Mouse (Mus musculus): Measurements from ENCODE around the gene Chchd3. TPM values are rescaled to one million over a fixed set of nuclear protein-coding genes. Genes with fewer than 3 reads are reported as not detected.

Gene Chchd3
- polyA plus RNA-seq, 1 experiment: 123 TPM

DNA sequence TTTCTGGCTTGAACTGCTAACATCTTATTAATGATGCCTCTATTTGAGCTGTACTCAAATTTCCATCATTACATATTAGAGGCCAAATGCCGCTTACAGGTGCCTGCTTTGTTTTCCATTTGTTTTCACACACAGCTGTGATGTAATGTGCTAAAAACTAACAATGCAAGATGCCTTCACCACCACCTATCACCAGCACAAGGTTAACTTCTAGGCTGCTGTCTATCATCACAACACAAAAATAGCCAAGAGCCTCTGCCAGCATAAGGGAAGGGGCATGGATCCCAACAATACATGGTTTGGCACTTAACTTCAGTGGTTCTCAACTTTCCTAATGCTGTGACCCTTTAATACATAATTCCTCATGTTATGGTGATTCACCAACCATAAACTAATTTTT is 251.3 kb downstream of the Chchd3 start:
- H3K4me2 ChIP-seq (ENCODE audit: low read depth): no peak overlapping the region
- no peaks in the 10 kb centered on the region for H3K79me2 ChIP-seq (ENCODE audit: control insufficient read depth, insufficient read depth)
- H3K36me3 ChIP-seq (ENCODE audit: control insufficient read depth, insufficient read depth): no peaks in the 10 kb centered on the region
- no peak overlapping the region for H3ac ChIP-seq (ENCODE audit: control insufficient read depth, insufficient read length)
- no peaks in the 10 kb centered on the region for H3K27me3 ChIP-seq (ENCODE audit: control insufficient read depth, insufficient read depth, insufficient read length)
- TF ChIP-seq TCF12 (IDR thresholded peaks at IDR 0.05; ENCODE audit: insufficient read depth, poor library complexity, severe bottlenecking): no peak
- TF ChIP-seq SRF (IDR thresholded peaks at IDR 0.05; ENCODE audit: control insufficient read depth, insufficient read length, low read depth): no peak
- H3K4me3 ChIP-seq: no peak overlapping the region

DNA sequence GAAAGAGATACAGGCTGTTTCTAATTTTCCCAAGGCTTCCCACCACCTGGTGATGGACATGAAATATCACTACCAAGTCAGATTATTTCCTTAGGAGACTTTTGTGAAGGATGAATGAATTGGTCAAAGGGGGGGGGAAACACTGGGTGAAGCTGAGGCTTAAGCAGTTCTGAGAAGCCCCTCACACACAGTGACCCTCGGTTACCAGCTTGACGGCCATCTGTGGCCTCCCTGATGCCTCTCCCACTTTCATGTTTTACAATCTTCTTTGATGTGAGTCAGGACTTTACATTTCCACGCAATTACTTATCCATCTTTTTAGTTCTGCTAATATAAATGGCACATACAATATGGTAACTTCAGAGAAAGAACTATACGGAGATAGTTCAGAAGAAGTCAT is 252.3 kb downstream of the Chchd3 start:
- Histone ChIP-seq H3K79me2 (ENCODE audit: control insufficient read depth, insufficient read depth) (no peaks in the 10 kb centered on the region), H3K36me3 (ENCODE audit: control insufficient read depth, insufficient read depth) (no peaks in the 10 kb centered on the region), H3ac (ENCODE audit: control insufficient read depth, insufficient read length) (no peak overlapping the region), H3K27me3 (ENCODE audit: control insufficient read depth, insufficient read depth, insufficient read length) (no peaks in the 10 kb centered on the region), H3K4me2 (ENCODE audit: low read depth) (no peak overlapping the region), H3K4me3 (no peak overlapping the region)
- TF ChIP-seq TCF3 (IDR thresholded peaks at IDR 0.05; ENCODE audit: insufficient read length, low read depth) (no peak), SRF (IDR thresholded peaks at IDR 0.05; ENCODE audit: control insufficient read depth, insufficient read length, low read depth) (no peak), USF1 (IDR thresholded peaks at IDR 0.05; ENCODE audit: low read depth) (no peak), TCF12 (IDR thresholded peaks at IDR 0.05; ENCODE audit: insufficient read depth, poor library complexity, severe bottlenecking) (no peak), MAX (IDR thresholded peaks at IDR 0.05; ENCODE audit: low read depth) (no peak), CEBPB (IDR thresholded peaks at IDR 0.05; ENCODE audit: insufficient read depth, poor library complexity, severe bottlenecking) (no peak), POLR2A (IDR thresholded peaks at IDR 0.05; ENCODE audit: insufficient read length, low read depth) (no peak), MYOD1 (IDR thresholded peaks at IDR 0.05; ENCODE audit: control insufficient read depth in 1 of 3, insufficient read length in 2 of 3, low read depth in 2 of 3) (no peak), MYOG (IDR thresholded peaks at IDR 0.05; ENCODE audit: control insufficient read depth in 1 of 3, insufficient read depth in 1 of 3, insufficient read length in 2 of 3, low read depth in 2 of 3) (no peak)

DNA sequence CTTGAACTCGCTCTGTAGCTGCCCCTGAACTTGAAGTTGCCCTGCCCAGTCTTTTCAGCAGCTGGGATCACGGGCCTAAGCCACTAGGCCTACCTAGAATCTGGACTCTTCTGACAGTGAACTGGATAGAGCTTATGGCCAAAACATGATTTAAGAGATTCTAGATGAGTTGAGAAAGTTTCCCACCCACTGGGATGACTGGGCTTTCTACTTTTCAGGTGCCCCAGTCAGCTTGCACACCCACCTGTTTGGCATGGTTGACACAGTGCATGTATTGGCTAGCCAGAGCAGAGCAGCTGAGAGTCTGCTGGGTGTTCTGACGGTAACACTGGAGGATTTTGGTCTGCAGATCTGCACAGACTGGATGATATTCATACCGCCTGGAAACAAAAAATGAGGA is 256.4 kb downstream of the Chchd3 start:
- Histone ChIP-seq H3K79me2 (ENCODE audit: control insufficient read depth, insufficient read depth) (no peaks in the 10 kb centered on the region), H3K27me3 (ENCODE audit: control insufficient read depth, insufficient read depth, insufficient read length) (no peaks in the 10 kb centered on the region), H3K4me2 (ENCODE audit: low read depth) (no peak overlapping the region), H3ac (ENCODE audit: control insufficient read depth, insufficient read length) (no peak overlapping the region), H3K4me3 (no peak overlapping the region), H3K36me3 (ENCODE audit: control insufficient read depth, insufficient read depth) (peaks cover 11% of the 10 kb centered on the region)
- TF ChIP-seq POLR2AphosphoS2 (IDR thresholded peaks at IDR 0.05; ENCODE audit: insufficient read length, low read depth) (no peak), USF1 (IDR thresholded peaks at IDR 0.05; ENCODE audit: low read depth) (no peak), E2F4 (IDR thresholded peaks at IDR 0.05; ENCODE audit: insufficient read depth) (no peak), REST (IDR thresholded peaks at IDR 0.05; ENCODE audit: insufficient read depth, insufficient read length) (no peak), MYOD1 (IDR thresholded peaks at IDR 0.05; ENCODE audit: control insufficient read depth in 1 of 3, insufficient read length in 2 of 3, low read depth in 2 of 3) (no peak), SRF (IDR thresholded peaks at IDR 0.05; ENCODE audit: control insufficient read depth, insufficient read length, low read depth) (no peak), POLR2A (IDR thresholded peaks at IDR 0.05; ENCODE audit: insufficient read length, low read depth) (no peak), TCF3 (IDR thresholded peaks at IDR 0.05; ENCODE audit: insufficient read length, low read depth) (no peak), CEBPB (IDR thresholded peaks at IDR 0.05; ENCODE audit: insufficient read depth, poor library complexity, severe bottlenecking) (no peak), MAX (IDR thresholded peaks at IDR 0.05; ENCODE audit: low read depth) (no peak), MYOG (IDR thresholded peaks at IDR 0.05; ENCODE audit: control insufficient read depth in 1 of 3, insufficient read depth in 1 of 3, insufficient read length in 2 of 3, low read depth in 2 of 3) (no peak)

DNA sequence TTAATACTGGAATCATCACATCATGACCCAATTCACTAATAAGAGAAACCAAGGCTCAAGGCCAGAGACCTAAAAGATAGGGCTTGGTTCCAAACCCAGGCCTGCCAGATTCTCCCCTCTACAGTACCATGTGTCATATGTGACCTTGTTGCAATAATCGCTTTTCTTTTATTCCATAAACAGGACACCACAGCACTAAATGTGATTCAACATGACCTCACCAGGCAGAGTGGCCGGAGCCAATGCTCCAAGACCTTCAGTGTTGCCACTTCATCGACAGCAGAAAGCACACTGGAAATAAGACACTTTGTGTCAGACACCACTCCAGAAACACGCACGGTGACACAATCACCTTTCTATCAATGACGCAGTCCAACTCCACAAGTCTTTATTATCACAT is 258.3 kb downstream of the Chchd3 start:
- no peaks in the 10 kb centered on the region for H3K27me3 ChIP-seq (ENCODE audit: control insufficient read depth, insufficient read depth, insufficient read length)
- TF ChIP-seq POLR2A (IDR thresholded peaks at IDR 0.05; ENCODE audit: insufficient read length, low read depth) (no peak), USF1 (IDR thresholded peaks at IDR 0.05; ENCODE audit: low read depth) (no peak), POLR2AphosphoS2 (IDR thresholded peaks at IDR 0.05; ENCODE audit: insufficient read length, low read depth) (no peak), TCF12 (IDR thresholded peaks at IDR 0.05; ENCODE audit: insufficient read depth, poor library complexity, severe bottlenecking) (no peak), MYOD1 (IDR thresholded peaks at IDR 0.05; ENCODE audit: control insufficient read depth in 1 of 3, insufficient read length in 2 of 3, low read depth in 2 of 3) (no peak), SRF (IDR thresholded peaks at IDR 0.05; ENCODE audit: control insufficient read depth, insufficient read length, low read depth) (no peak), MYOG (IDR thresholded peaks at IDR 0.05; ENCODE audit: control insufficient read depth in 1 of 3, insufficient read depth in 1 of 3, insufficient read length in 2 of 3, low read depth in 2 of 3) (no peak), TCF3 (IDR thresholded peaks at IDR 0.05; ENCODE audit: insufficient read length, low read depth) (no peak), MAX (IDR thresholded peaks at IDR 0.05; ENCODE audit: low read depth) (no peak), REST (IDR thresholded peaks at IDR 0.05; ENCODE audit: insufficient read depth, insufficient read length) (no peak), CEBPB (IDR thresholded peaks at IDR 0.05; ENCODE audit: insufficient read depth, poor library complexity, severe bottlenecking) (no peak), E2F4 (IDR thresholded peaks at IDR 0.05; ENCODE audit: insufficient read depth) (no peak)

DNA sequence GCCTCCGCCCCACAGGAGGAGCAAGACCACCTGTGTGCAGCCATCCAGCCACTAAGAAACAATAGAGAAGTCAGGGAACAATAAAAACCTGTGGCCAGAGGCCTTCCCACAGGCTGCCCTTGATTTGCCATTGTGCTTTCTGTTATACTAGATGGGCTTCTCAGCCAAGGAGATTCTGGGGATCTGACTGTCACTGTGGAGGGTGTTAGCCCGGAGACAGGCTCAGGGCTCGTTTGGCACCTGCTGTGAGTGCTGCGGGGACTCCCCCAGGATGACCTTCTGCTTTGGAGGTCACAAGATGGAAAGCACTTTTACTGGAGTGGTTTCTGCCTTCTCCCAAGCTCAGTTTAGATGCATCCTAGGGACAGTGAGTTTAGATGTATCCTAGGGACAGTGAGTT is 262.5 kb downstream of the Chchd3 start:
- TF ChIP-seq POLR2A (IDR thresholded peaks at IDR 0.05; ENCODE audit: insufficient read length, low read depth): no peak
- no peak for TF ChIP-seq TCF12 (IDR thresholded peaks at IDR 0.05; ENCODE audit: insufficient read depth, poor library complexity, severe bottlenecking)
- no peak for TF ChIP-seq REST (IDR thresholded peaks at IDR 0.05; ENCODE audit: insufficient read depth, insufficient read length)
- TF ChIP-seq POLR2AphosphoS2 (IDR thresholded peaks at IDR 0.05; ENCODE audit: insufficient read length, low read depth): no peak
- no peak for TF ChIP-seq SRF (IDR thresholded peaks at IDR 0.05; ENCODE audit: control insufficient read depth, insufficient read length, low read depth)
- no peak for TF ChIP-seq E2F4 (IDR thresholded peaks at IDR 0.05; ENCODE audit: insufficient read depth)
- TF ChIP-seq MYOG (IDR thresholded peaks at IDR 0.05; ENCODE audit: control insufficient read depth in 1 of 3, insufficient read depth in 1 of 3, insufficient read length in 2 of 3, low read depth in 2 of 3): no peak
- no peak for TF ChIP-seq TCF3 (IDR thresholded peaks at IDR 0.05; ENCODE audit: insufficient read length, low read depth)
- no peak for TF ChIP-seq MYOD1 (IDR thresholded peaks at IDR 0.05; ENCODE audit: control insufficient read depth in 1 of 3, insufficient read length in 2 of 3, low read depth in 2 of 3)
- TF ChIP-seq MAX (IDR thresholded peaks at IDR 0.05; ENCODE audit: low read depth): no peak
- no peak for TF ChIP-seq USF1 (IDR thresholded peaks at IDR 0.05; ENCODE audit: low read depth)
- no peaks in the 10 kb centered on the region for H3K79me2 ChIP-seq (ENCODE audit: control insufficient read depth, insufficient read depth)
- peaks cover 16% of the 10 kb centered on the region for H3K36me3 ChIP-seq (ENCODE audit: control insufficient read depth, insufficient read depth)
- H3K27me3 ChIP-seq (ENCODE audit: control insufficient read depth, insufficient read depth, insufficient read length): no peaks in the 10 kb centered on the region
- no peak overlapping the region for H3K4me3 ChIP-seq
- H3ac ChIP-seq (ENCODE audit: control insufficient read depth, insufficient read length): no peak overlapping the region
- H3K4me2 ChIP-seq (ENCODE audit: low read depth): no peak overlapping the region

More for the DNA sequence above, 258.3 kb downstream of the Chchd3 start:
- no peak overlapping the region for H3K4me3 ChIP-seq
- H3K79me2 ChIP-seq (ENCODE audit: control insufficient read depth, insufficient read depth): no peaks in the 10 kb centered on the region
- H3K4me2 ChIP-seq (ENCODE audit: low read depth): no peak overlapping the region
- H3ac ChIP-seq (ENCODE audit: control insufficient read depth, insufficient read length): no peak overlapping the region
- H3K36me3 ChIP-seq (ENCODE audit: control insufficient read depth, insufficient read depth): peaks cover 11% of the 10 kb centered on the region
